Mouse (Mus musculus): ENCODE results near the gene Slc22a20. TPM values are rescaled to one million over a fixed set of nuclear protein-coding genes. Genes with fewer than 3 reads are reported as not detected.
A peak's percentile ranks its signal among the peaks of the same experiment; 100 is the strongest.

The Slc22a20 gene
- polyA plus RNA-seq, 1 experiment from 2014 or later: not detected

- Histone ChIP-seq H3K4me3 (no peak overlapping the region), H3K4me1 (peaks cover 15% of the 10 kb centered on the region), H3K9me3 (no peaks in the 10 kb centered on the region), H3K4me2 (no peak overlapping the region), H3K36me3 (replicated peaks) (no peaks in the 10 kb centered on the region), H3K9ac (no peak overlapping the region), H3K27ac (no peak overlapping the region), H3K27me3 (replicated peaks) (no peaks in the 10 kb centered on the region; the same call in 1 of the 2 replicates)
- ATAC-seq (replicated peaks): no peak
- WGBS: 71% methylated on average over 3 of the region's 3 CpGs
Observed at GRCm38 (mm10) chr19:5928546-5928945, 57.4 kb downstream of the Slc22a20 start.

- WGBS: 84% methylated on average over 6 of the region's 6 CpGs
- H3K9ac ChIP-seq: no peak overlapping the region
- no peak for ATAC-seq (replicated peaks)
- H3K4me2 ChIP-seq: no peak overlapping the region
- no peak overlapping the region for H3K27ac ChIP-seq
- no peaks in the 10 kb centered on the region for H3K9me3 ChIP-seq
- no peak overlapping the region for H3K4me3 ChIP-seq
- no peaks in the 10 kb centered on the region; the same call in 1 of the 2 replicates for H3K27me3 ChIP-seq (replicated peaks)
- H3K4me1 ChIP-seq: peaks cover 17% of the 10 kb centered on the region
- no peaks in the 10 kb centered on the region for H3K36me3 ChIP-seq (replicated peaks)
Observed at GRCm38 (mm10) chr19:5928104-5928503, 57.8 kb downstream of the Slc22a20 start.

GRCm38 (mm10) chr19:5927532-5927931, 58.4 kb downstream of the Slc22a20 start:
- peaks cover 17% of the 10 kb centered on the region for H3K4me1 ChIP-seq
- H3K27ac ChIP-seq: no peak overlapping the region
- H3K4me2 ChIP-seq: no peak overlapping the region
- no peaks in the 10 kb centered on the region for H3K36me3 ChIP-seq (replicated peaks)
- no peak overlapping the region for H3K9ac ChIP-seq
- ATAC-seq (replicated peaks): no peak
- no peak overlapping the region for H3K4me3 ChIP-seq
- no peaks in the 10 kb centered on the region; the same call in 1 of the 2 replicates for H3K27me3 ChIP-seq (replicated peaks)
- 80% methylated on average over 8 of the region's 8 CpGs for WGBS
- no peaks in the 10 kb centered on the region for H3K9me3 ChIP-seq

- no peak overlapping the region for H3K27ac ChIP-seq
- no peak overlapping the region for H3K4me3 ChIP-seq
- peaks cover 19% of the 10 kb centered on the region for H3K4me1 ChIP-seq
- H3K9me3 ChIP-seq: no peaks in the 10 kb centered on the region
- H3K27me3 ChIP-seq (replicated peaks): no peaks in the 10 kb centered on the region; the same call in 1 of the 2 replicates
- no peaks in the 10 kb centered on the region for H3K36me3 ChIP-seq (replicated peaks)
- H3K4me2 ChIP-seq: no peak overlapping the region
- 76% methylated on average over 11 of the region's 11 CpGs for WGBS
- H3K9ac ChIP-seq: no peak overlapping the region
- ATAC-seq (replicated peaks): no peak
Observed at GRCm38 (mm10) chr19:5927026-5927425, 58.9 kb downstream of the Slc22a20 start.

- Histone ChIP-seq H3K9ac (peak overlapping the region; percentile 64), H3K27me3 (replicated peaks) (no peaks in the 10 kb centered on the region; the same call in 1 of the 2 replicates), H3K4me1 (peaks cover 25% of the 10 kb centered on the region), H3K4me3 (peak overlapping the region; percentile 52), H3K27ac (peak overlapping the region; percentile 73), H3K36me3 (replicated peaks) (no peaks in the 10 kb centered on the region), H3K4me2 (peak overlapping the region; percentile 65), H3K9me3 (no peaks in the 10 kb centered on the region)
- 30% methylated on average over 11 of the region's 11 CpGs for WGBS
- ATAC-seq (replicated peaks): no peak
Observed at GRCm38 (mm10) chr19:5925311-5925855, 60.6 kb downstream of the Slc22a20 start.

GRCm38 (mm10) chr19:5924713-5925093, 61.2 kb downstream of the Slc22a20 start, which contains the start of gene Cdc42ep2:
Gene Cdc42ep2, minus strand, starts transcription at chr19:5924816.
- ATAC-seq (replicated peaks): peak; percentile 96
- H3K9me3 ChIP-seq: no peaks in the 10 kb centered on the region
- WGBS: under 1% methylated on average over 18 of the region's 18 CpGs
- peak within 1 kb of the TSS; percentile 73 for H3K27ac ChIP-seq
- peaks cover 25% of the 10 kb centered on the region for H3K4me1 ChIP-seq
- peak within 1 kb of the TSS; percentile 64 for H3K9ac ChIP-seq
- H3K36me3 ChIP-seq (replicated peaks): no peaks in the 10 kb centered on the region
- peak within 1 kb of the TSS; percentile 65 for H3K4me2 ChIP-seq
- H3K27me3 ChIP-seq (replicated peaks): no peaks in the 10 kb centered on the region; the same call in 1 of the 2 replicates
- peak within 1 kb of the TSS; percentile 52 for H3K4me3 ChIP-seq

- H3K27ac ChIP-seq: peak overlapping the region; percentile 73
- H3K4me1 ChIP-seq: peaks cover 25% of the 10 kb centered on the region
- H3K9ac ChIP-seq: peak overlapping the region; percentile 64
- H3K4me2 ChIP-seq: peak overlapping the region; percentile 65
- peak; percentile 88 for ATAC-seq (replicated peaks)
- H3K4me3 ChIP-seq: peak overlapping the region; percentile 52
- WGBS: under 1% methylated on average over 38 of the region's 38 CpGs
- no peaks in the 10 kb centered on the region for H3K36me3 ChIP-seq (replicated peaks)
- H3K27me3 ChIP-seq (replicated peaks): no peaks in the 10 kb centered on the region; the same call in 1 of the 2 replicates
- H3K9me3 ChIP-seq: no peaks in the 10 kb centered on the region
Observed at GRCm38 (mm10) chr19:5923990-5924712, 61.8 kb downstream of the Slc22a20 start.

- Histone ChIP-seq H3K4me3 (no peak overlapping the region), H3K27me3 (replicated peaks) (no peaks in the 10 kb centered on the region; the same call in 1 of the 2 replicates), H3K36me3 (replicated peaks) (peaks cover 6% of the 10 kb centered on the region; the same call in 1 of the 2 replicates), H3K27ac (no peak overlapping the region), H3K9ac (no peak overlapping the region), H3K9me3 (no peaks in the 10 kb centered on the region), H3K4me2 (no peak overlapping the region), H3K4me1 (peaks cover 25% of the 10 kb centered on the region)
- ATAC-seq (replicated peaks): no peak
- 90% methylated on average over 3 of the region's 3 CpGs for WGBS
Observed at GRCm38 (mm10) chr19:5922963-5923362, 63.0 kb downstream of the Slc22a20 start.

GRCm38 (mm10) chr19:5922119-5922942, 63.6 kb downstream of the Slc22a20 start:
- no peak for ATAC-seq (replicated peaks)
- Histone ChIP-seq H3K27me3 (replicated peaks) (no peaks in the 10 kb centered on the region; the same call in 1 of the 2 replicates), H3K4me3 (no peak overlapping the region), H3K4me1 (peaks cover 25% of the 10 kb centered on the region), H3K9me3 (no peaks in the 10 kb centered on the region), H3K4me2 (peak overlapping the region; percentile 23; the same call in 1 of the 2 replicates), H3K36me3 (replicated peaks) (peaks cover 8% of the 10 kb centered on the region; the same call in 1 of the 2 replicates), H3K9ac (peak overlapping the region; percentile 13), H3K27ac (no peak overlapping the region)
- WGBS: 82% methylated on average over 15 of the region's 15 CpGs

- Histone ChIP-seq H3K4me3 (0 out of 2 replicates have a peak overlapping the region, but pooled peaks have one; percentile 3), H3K4me2 (peak overlapping the region; percentile 23), H3K36me3 (replicated peaks) (peaks cover 10% of the 10 kb centered on the region; the same call in 1 of the 2 replicates), H3K27ac (no peak overlapping the region), H3K27me3 (replicated peaks) (no peaks in the 10 kb centered on the region; the same call in 1 of the 2 replicates), H3K9ac (peak overlapping the region; percentile 13), H3K4me1 (peaks cover 25% of the 10 kb centered on the region), H3K9me3 (no peaks in the 10 kb centered on the region)
- WGBS: 19% methylated on average over 9 of the region's 9 CpGs
- ATAC-seq (replicated peaks): no peak
Observed at GRCm38 (mm10) chr19:5921715-5922114, 64.2 kb downstream of the Slc22a20 start.

Data from midbrain, embryonic 15.5 days (tissue).